Mouse (Mus musculus): ENCODE results near the gene Gemin5. TPM values are rescaled to one million over a fixed set of nuclear protein-coding genes. Genes with fewer than 3 reads are reported as not detected.

The Gemin5 gene
- polyA plus RNA-seq, 1 experiment from 2014 or later = 27.6 TPM

- H3K4me1 ChIP-seq (ENCODE audit: control insufficient read depth, insufficient read depth, low read length) = no peaks in the 10 kb centered on the region
- no peak overlapping the region for H3K9ac ChIP-seq (ENCODE audit: low read length)
- no peaks in the 10 kb centered on the region for H3K27me3 ChIP-seq (ENCODE audit: control insufficient read depth, insufficient read depth, low read length)
- 95% methylated on average over 9 of the region's 9 CpGs for WGBS
- no peaks in the 10 kb centered on the region for H3K9me3 ChIP-seq (ENCODE audit: control insufficient read depth, low read length)
- no peak for DNase-seq (ENCODE audit: low spot score)
- H3K27ac ChIP-seq (ENCODE audit: low read depth, low read length) = no peak overlapping the region
- no peak overlapping the region for H3K4me2 ChIP-seq (ENCODE audit: low read depth)
- no peak for ATAC-seq (ENCODE audit: insufficient read depth, low FRiP score, low TSS enrichment)
- peaks cover 14% of the 10 kb centered on the region for H3K36me3 ChIP-seq (ENCODE audit: control insufficient read depth, insufficient read depth, low read length)
- H3K4me3 ChIP-seq (ENCODE audit: low read depth, low read length) = no peak overlapping the region
These were observed 12.9 kb downstream of the Gemin5 start for GRCm38 (mm10) chr11:58155458-58155857.

- H3K4me2 ChIP-seq (ENCODE audit: low read depth) = no peak overlapping the region
- H3K27ac ChIP-seq (ENCODE audit: low read depth, low read length) = no peak overlapping the region
- H3K27me3 ChIP-seq (ENCODE audit: control insufficient read depth, insufficient read depth, low read length) = no peaks in the 10 kb centered on the region
- WGBS = 96% methylated on average over 5 of the region's 5 CpGs
- no peaks in the 10 kb centered on the region for H3K9me3 ChIP-seq (ENCODE audit: control insufficient read depth, low read length)
- H3K36me3 ChIP-seq (ENCODE audit: control insufficient read depth, insufficient read depth, low read length) = peaks cover 28% of the 10 kb centered on the region
- H3K9ac ChIP-seq (ENCODE audit: low read length) = no peak overlapping the region
- H3K4me1 ChIP-seq (ENCODE audit: control insufficient read depth, insufficient read depth, low read length) = no peaks in the 10 kb centered on the region
- ATAC-seq (ENCODE audit: insufficient read depth, low FRiP score, low TSS enrichment) (no peak), DNase-seq (ENCODE audit: low spot score) (no peak)
- H3K4me3 ChIP-seq (ENCODE audit: low read depth, low read length) = no peak overlapping the region
These were observed 22.1 kb downstream of the Gemin5 start for GRCm38 (mm10) chr11:58146241-58146640.

DNA sequence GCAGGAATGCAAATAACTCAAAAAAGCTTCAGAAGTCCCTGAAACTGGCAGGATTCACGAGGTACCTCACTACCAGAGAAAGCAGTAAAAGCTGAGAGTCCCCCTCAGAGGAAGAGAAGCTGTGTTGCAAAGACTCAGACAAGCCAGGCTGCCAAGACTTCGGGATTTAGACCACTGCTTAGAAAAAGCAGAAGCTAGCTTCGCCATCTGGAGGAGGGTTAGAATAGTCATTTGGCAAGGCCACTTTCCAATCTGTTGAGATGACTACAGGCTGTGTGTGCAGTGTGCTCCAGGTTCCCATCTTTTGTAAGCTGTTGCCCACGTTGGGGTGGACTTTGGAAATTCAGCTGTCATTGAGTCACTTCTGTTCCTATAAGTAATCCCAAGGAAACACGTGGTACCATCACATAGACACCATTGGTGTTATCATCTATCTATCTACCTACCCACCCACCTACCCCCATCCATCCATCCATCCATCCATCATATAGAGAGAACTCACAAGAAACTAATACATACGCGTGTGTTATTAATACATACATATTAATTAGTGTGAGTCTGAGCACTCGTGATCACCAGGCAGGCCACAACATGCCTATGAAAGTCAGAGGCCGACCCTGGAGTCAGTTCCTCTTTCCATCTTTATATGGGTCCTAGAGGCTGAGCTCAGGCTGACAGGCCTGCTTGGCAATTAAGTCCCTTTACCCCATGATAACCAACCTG is 24.5 kb downstream of the Gemin5 start:
- H3K36me3 ChIP-seq (ENCODE audit: control insufficient read depth, insufficient read depth, low read length) = peaks cover 33% of the 10 kb centered on the region
- no peak overlapping the region for H3K4me2 ChIP-seq (ENCODE audit: low read depth)
- H3K9ac ChIP-seq (ENCODE audit: low read length) = no peak overlapping the region
- ATAC-seq (ENCODE audit: insufficient read depth, low FRiP score, low TSS enrichment) = no peak
- H3K9me3 ChIP-seq (ENCODE audit: control insufficient read depth, low read length) = no peaks in the 10 kb centered on the region
- DNase-seq (ENCODE audit: low spot score) = no peak
- H3K27me3 ChIP-seq (ENCODE audit: control insufficient read depth, insufficient read depth, low read length) = no peaks in the 10 kb centered on the region
- no peaks in the 10 kb centered on the region for H3K4me1 ChIP-seq (ENCODE audit: control insufficient read depth, insufficient read depth, low read length)
- WGBS = 93% methylated on average over 9 of the region's 9 CpGs
- no peak overlapping the region for H3K4me3 ChIP-seq (ENCODE audit: low read depth, low read length)
- no peak overlapping the region for H3K27ac ChIP-seq (ENCODE audit: low read depth, low read length)

DNA sequence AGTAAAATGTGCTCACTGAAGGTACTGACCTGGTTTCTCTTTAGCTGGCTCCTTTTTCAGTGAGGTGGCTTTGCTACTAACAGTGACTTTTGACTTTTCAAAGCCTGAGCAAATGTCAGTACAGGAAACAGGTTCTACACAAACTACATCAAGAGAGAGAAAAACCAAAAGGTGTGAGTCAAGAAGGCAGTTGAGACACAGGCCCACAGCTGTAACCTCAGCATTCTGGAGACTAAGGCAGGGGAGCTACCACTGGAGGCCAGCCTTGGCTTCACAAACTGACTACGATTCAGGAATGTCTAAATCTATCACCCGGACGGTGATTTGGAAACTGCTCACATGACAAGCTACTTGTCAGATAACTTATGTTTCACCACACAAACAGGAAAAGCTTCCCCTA is 28.9 kb downstream of the Gemin5 start:
- Histone ChIP-seq H3K36me3 (ENCODE audit: control insufficient read depth, insufficient read depth, low read length) (peaks cover 17% of the 10 kb centered on the region), H3K27ac (ENCODE audit: low read depth, low read length) (no peak overlapping the region), H3K9ac (ENCODE audit: low read length) (no peak overlapping the region), H3K9me3 (ENCODE audit: control insufficient read depth, low read length) (no peaks in the 10 kb centered on the region), H3K4me3 (ENCODE audit: low read depth, low read length) (no peak overlapping the region), H3K27me3 (ENCODE audit: control insufficient read depth, insufficient read depth, low read length) (no peaks in the 10 kb centered on the region), H3K4me2 (ENCODE audit: low read depth) (no peak overlapping the region), H3K4me1 (ENCODE audit: control insufficient read depth, insufficient read depth, low read length) (no peaks in the 10 kb centered on the region)
- ATAC-seq (ENCODE audit: insufficient read depth, low FRiP score, low TSS enrichment) (no peak), DNase-seq (ENCODE audit: low spot score) (no peak)
- 87% methylated on average over 3 of the region's 3 CpGs for WGBS

- H3K4me2 ChIP-seq (ENCODE audit: low read depth) = no peak overlapping the region
- 81% methylated on average over 11 of the region's 11 CpGs for WGBS
- H3K36me3 ChIP-seq (ENCODE audit: control insufficient read depth, insufficient read depth, low read length) = peaks cover 17% of the 10 kb centered on the region
These were observed 29.5 kb downstream of the Gemin5 start for GRCm38 (mm10) chr11:58138821-58139220.

GRCm38 (mm10) chr11:58136677-58137076 is 31.7 kb downstream of the Gemin5 start:
- DNase-seq (ENCODE audit: low spot score) (no peak), ATAC-seq (ENCODE audit: insufficient read depth, low FRiP score, low TSS enrichment) (no peak)
- 94% methylated on average over 6 of the region's 6 CpGs for WGBS
- Histone ChIP-seq H3K9me3 (ENCODE audit: control insufficient read depth, low read length) (no peaks in the 10 kb centered on the region), H3K4me2 (ENCODE audit: low read depth) (no peak overlapping the region), H3K36me3 (ENCODE audit: control insufficient read depth, insufficient read depth, low read length) (peaks cover 19% of the 10 kb centered on the region), H3K27ac (ENCODE audit: low read depth, low read length) (no peak overlapping the region), H3K27me3 (ENCODE audit: control insufficient read depth, insufficient read depth, low read length) (no peaks in the 10 kb centered on the region), H3K9ac (ENCODE audit: low read length) (no peak overlapping the region), H3K4me1 (ENCODE audit: control insufficient read depth, insufficient read depth, low read length) (no peaks in the 10 kb centered on the region), H3K4me3 (ENCODE audit: low read depth, low read length) (no peak overlapping the region)

More at GRCm38 (mm10) chr11:58138821-58139220, 29.5 kb downstream of the Gemin5 start:
- ATAC-seq (ENCODE audit: insufficient read depth, low FRiP score, low TSS enrichment) (no peak), DNase-seq (ENCODE audit: low spot score) (no peak)
- Histone ChIP-seq H3K27ac (ENCODE audit: low read depth, low read length) (no peak overlapping the region), H3K27me3 (ENCODE audit: control insufficient read depth, insufficient read depth, low read length) (no peaks in the 10 kb centered on the region), H3K9ac (ENCODE audit: low read length) (no peak overlapping the region), H3K4me1 (ENCODE audit: control insufficient read depth, insufficient read depth, low read length) (no peaks in the 10 kb centered on the region), H3K9me3 (ENCODE audit: control insufficient read depth, low read length) (no peaks in the 10 kb centered on the region), H3K4me3 (ENCODE audit: low read depth, low read length) (no peak overlapping the region)

DNA sequence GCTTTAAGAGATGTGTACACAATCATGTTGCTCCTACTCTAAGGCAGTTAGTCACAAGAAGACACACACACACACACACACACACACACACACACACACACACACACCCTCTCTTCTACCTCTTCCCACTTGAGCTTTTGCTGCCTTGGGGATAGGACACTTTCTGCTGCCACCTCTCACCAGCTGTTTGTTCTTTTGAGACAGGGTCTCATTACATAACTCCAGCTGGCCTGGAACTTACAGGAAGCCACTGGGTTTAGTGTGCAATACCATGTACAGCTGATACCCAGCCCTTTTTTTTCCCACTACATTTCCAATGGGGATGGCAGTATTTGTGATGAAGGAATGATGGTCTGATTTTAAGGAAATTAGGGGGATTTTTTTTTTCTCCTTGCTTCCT is 33.0 kb downstream of the Gemin5 start:
- Histone ChIP-seq H3K9me3 (ENCODE audit: control insufficient read depth, low read length) (no peaks in the 10 kb centered on the region), H3K4me1 (ENCODE audit: control insufficient read depth, insufficient read depth, low read length) (no peaks in the 10 kb centered on the region), H3K9ac (ENCODE audit: low read length) (no peak overlapping the region), H3K4me3 (ENCODE audit: low read depth, low read length) (no peak overlapping the region), H3K27me3 (ENCODE audit: control insufficient read depth, insufficient read depth, low read length) (no peaks in the 10 kb centered on the region), H3K4me2 (ENCODE audit: low read depth) (no peak overlapping the region), H3K27ac (ENCODE audit: low read depth, low read length) (no peak overlapping the region), H3K36me3 (ENCODE audit: control insufficient read depth, insufficient read depth, low read length) (peaks cover 16% of the 10 kb centered on the region)
- no peak for DNase-seq (ENCODE audit: low spot score)
- ATAC-seq (ENCODE audit: insufficient read depth, low FRiP score, low TSS enrichment) = no peak

DNA sequence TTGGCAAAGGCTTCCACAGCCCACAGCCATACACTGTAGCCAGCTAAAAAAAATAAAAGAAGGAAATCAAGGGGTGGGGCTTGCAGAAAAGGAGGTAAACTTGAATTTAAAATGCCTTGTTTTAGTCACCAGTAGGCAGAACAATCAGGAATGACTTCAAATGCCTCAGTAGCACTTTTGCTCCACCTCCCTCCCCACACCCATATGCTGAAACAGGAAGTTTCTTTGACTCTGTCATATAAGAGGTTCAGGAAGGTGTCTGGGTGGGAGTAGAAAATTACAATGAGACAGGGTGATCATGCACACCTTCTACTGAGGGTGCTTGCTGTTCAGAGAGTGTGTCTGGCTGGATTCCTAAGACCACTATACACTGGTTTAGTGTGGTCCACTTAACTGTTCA is 33.5 kb downstream of the Gemin5 start:
- ATAC-seq (ENCODE audit: insufficient read depth, low FRiP score, low TSS enrichment) = no peak
- H3K4me3 ChIP-seq (ENCODE audit: low read depth, low read length) = no peak overlapping the region
- H3K36me3 ChIP-seq (ENCODE audit: control insufficient read depth, insufficient read depth, low read length) = peaks cover 18% of the 10 kb centered on the region
- no peaks in the 10 kb centered on the region for H3K9me3 ChIP-seq (ENCODE audit: control insufficient read depth, low read length)
- no peak overlapping the region for H3K9ac ChIP-seq (ENCODE audit: low read length)
- H3K4me1 ChIP-seq (ENCODE audit: control insufficient read depth, insufficient read depth, low read length) = no peaks in the 10 kb centered on the region
- no peaks in the 10 kb centered on the region for H3K27me3 ChIP-seq (ENCODE audit: control insufficient read depth, insufficient read depth, low read length)
- DNase-seq (ENCODE audit: low spot score) = no peak
- H3K4me2 ChIP-seq (ENCODE audit: low read depth) = no peak overlapping the region
- H3K27ac ChIP-seq (ENCODE audit: low read depth, low read length) = no peak overlapping the region

- DNase-seq (ENCODE audit: low spot score) (no peak), ATAC-seq (ENCODE audit: insufficient read depth, low FRiP score, low TSS enrichment) (no peak)
- Histone ChIP-seq H3K9ac (ENCODE audit: low read length) (no peak overlapping the region), H3K4me2 (ENCODE audit: low read depth) (no peak overlapping the region), H3K27ac (ENCODE audit: low read depth, low read length) (no peak overlapping the region), H3K36me3 (ENCODE audit: control insufficient read depth, insufficient read depth, low read length) (peaks cover 12% of the 10 kb centered on the region), H3K4me3 (ENCODE audit: low read depth, low read length) (no peak overlapping the region), H3K4me1 (ENCODE audit: control insufficient read depth, insufficient read depth, low read length) (no peaks in the 10 kb centered on the region), H3K9me3 (ENCODE audit: control insufficient read depth, low read length) (no peaks in the 10 kb centered on the region), H3K27me3 (ENCODE audit: control insufficient read depth, insufficient read depth, low read length) (no peaks in the 10 kb centered on the region)
- 96% methylated on average over 3 of the region's 3 CpGs for WGBS
These were observed 36.3 kb downstream of the Gemin5 start for GRCm38 (mm10) chr11:58132026-58132425.

Measured in neural tube, embryonic 11.5 days (tissue).